Mouse (Mus musculus): ENCODE measurements around the gene Lhpp. TPM values are rescaled to one million over a fixed set of nuclear protein-coding genes. Genes with fewer than 3 reads are reported as not detected.

The Lhpp gene
- 1 to 10 TPM; 3.3 to 5.3 TPM for polyA plus RNA-seq (2017; shearing (Covaris generic))

GRCm38 (mm10) chr7:132610468-132611318, at the start of gene Lhpp:
Lhpp (plus strand) TSS chr7:132610638.

DNA sequence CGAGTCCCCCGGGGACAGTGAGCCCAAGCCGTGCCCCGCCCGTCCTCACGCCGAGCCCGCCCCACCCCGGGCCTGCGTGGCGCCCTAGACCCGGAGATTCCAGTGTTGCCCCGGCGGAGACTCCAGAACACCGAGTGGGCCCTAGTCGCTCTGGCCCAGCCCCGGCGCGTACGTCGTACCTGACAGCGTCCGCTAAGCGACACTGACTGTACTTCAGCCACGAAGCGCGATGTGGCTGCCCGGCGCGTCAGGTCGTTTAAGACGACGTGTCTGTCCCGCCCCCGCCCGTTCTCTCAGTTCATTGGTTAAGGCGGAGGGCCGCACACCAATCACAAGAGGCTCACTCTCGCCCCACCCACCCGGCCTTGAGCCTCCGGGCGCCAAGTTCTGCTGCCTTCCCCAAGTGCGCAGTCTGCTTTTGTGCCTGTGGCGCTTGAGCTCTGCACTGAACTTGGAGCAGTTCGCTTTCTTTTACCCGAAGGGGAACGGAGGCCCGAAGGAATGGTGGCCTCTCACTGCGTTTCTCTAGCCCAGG, 34.3 kb upstream of the Lhpp start, which contains the start of gene Oat:
Oat (minus strand) TSS at position 283 of the 535 bp plus-strand sequence.

GRCm38 (mm10) chr7:132599071-132599975, 11.1 kb upstream of the Lhpp start, which contains the start of gene Nkx1-2:
Nkx1-2 (minus strand) TSS chr7:132599637.

Other genes with a start within 250 kb of the Lhpp start
- gene Oat, start 34.2 kb upstream of the Lhpp start, polyA plus RNA-seq (2017; shearing (Covaris generic)), result 10 to 100 TPM; 59.1 to 72.8 TPM
- gene Nkx1-2, start 11.0 kb upstream of the Lhpp start, polyA plus RNA-seq (2017; shearing (Covaris generic)), result not detected
- 100 to 1,000 TPM; 154 to 188 TPM for gene Fam53b, start 203.2 kb downstream of the Lhpp start, polyA plus RNA-seq (2017; shearing (Covaris generic))
- gene Eef1akmt2, start 242.0 kb downstream of the Lhpp start, polyA plus RNA-seq (2017; shearing (Covaris generic)), result 10 to 100 TPM; 47.5 to 51.2 TPM
- gene Abraxas2, start 248.6 kb downstream of the Lhpp start, polyA plus RNA-seq (2017; shearing (Covaris generic)), result 10 to 100 TPM; 34.0 to 35.5 TPM

All from inflammation-experienced regulatory T-cells (primary cell).